Mouse (Mus musculus): ENCODE measurements around the gene Bdh2.

Bdh2 gene

DNA sequence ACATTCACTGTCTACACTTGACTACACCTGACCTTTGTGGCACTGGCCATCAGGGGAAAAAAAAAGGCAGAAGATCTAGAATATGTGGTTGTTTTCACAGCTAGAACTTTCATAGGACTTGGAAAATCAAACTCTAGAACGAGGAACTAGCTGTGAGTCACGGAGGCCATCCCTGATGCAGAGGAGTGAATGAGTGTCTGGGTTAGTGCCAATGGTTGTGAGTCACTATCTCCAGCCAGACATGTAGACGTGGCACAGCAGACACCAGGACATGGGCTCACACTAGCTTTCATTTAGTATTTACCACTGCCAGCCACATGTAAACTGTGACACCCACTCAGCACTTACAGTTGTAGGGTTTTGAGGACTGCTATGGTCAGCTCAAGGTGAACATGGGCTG lies 17.5 kb downstream of the Bdh2 start:
- DNase-seq (ENCODE audit: low spot score in 2 of 2), result peak; percentile 44 to 53

DNA sequence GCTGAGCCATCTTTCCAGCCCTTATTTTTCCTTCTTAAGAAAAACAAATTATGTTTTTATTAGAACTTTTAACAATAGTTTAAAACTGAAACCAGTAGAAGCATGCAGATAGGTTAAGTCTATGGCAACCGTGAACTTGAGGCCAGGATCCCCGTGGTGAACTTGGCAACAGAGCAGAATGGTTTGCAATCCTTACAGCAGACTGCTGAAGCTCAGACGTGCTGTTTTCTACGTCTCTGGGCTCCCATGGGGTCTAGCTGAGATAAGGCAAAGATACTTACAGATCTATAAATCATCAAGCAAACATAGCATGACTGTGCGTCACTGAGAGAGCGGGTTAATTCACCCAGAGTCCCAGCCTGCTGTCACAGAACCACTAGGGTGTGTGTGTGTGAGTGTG lies 19.1 kb downstream of the Bdh2 start:
- DNase-seq (ENCODE audit: low spot score in 2 of 2), result no peak

DNA sequence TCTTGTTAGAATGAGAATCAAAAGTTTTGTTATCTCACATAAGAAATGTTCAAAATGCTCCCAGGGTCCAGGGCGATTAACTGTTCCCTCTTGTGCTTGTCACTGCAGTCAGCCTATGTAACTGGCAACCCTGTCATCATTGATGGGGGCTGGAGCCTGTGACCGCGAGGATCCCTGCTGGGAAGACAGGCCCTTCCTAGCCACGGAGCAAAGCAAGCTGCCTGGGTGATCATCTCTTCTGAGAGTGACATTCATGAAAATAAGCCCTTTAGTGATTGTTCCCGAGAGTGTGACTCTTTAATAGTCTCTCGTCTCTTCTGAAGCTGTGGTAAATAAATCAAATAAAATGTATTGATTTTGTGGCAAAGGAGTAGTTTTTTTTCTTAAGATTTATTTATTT lies 23.0 kb downstream of the Bdh2 start:
- no peak for DNase-seq (ENCODE audit: low spot score in 2 of 2)

DNA sequence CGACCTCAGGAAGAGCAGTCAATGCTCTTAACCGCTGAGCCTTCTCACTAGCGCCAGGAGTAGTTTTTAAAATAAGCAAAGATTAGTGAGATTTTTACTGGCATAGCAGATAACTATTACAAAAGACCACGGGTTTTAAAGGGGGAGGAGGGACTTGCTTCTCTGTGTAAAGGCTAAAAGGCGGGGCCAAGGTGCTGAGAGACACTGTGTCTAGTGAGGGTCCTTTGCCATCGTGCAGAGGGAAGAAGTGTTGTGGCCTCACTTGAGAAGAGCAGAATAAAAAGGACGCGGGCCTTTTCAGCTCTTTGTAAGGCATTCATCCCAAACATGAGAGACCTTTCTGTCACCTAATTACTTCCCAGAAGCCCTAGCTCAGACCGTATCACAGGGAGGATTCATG lies 23.5 kb downstream of the Bdh2 start:
- no peak for DNase-seq (ENCODE audit: low spot score in 2 of 2)

DNA sequence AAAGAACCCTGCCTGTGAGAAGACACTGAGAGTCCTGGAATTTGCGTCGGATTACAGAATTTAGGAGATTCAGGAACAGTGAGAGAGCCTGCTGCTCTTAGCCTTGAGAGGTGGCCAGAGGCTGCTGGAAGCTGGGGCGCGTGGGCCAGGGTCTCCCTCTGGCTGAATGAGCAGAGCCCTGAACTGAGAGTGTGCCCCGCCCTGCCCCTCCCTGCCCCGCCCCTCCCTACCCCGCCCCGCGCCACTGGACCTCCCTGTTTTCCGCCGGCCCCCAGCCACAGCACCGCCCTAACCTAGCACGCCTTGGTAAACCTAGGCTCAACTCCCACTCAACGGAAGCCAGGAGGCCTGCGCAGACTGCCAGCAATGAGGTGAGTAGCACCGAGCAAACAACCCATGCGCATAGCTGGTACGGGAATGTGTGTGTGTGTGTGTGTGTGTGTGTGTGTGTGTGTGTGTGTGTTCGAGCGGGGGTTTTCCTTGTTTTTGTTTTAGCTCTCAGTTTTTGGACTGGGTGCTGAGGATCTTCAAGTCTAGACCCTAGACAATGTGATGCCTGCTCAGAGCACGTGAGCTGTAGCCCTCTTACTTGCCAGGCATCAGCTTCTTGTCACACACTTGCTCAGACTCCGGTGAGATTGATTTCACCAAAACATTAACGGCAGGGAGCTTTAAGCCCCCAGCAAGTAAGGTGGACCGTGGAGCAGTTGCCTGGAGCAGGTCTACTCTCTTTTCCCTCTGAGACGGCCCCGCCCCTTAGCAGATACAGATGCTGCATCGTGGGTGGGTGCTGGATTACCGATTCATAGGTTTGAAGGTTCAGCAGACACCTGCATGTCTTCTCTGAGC lies 26.6 kb downstream of the Bdh2 start, which contains the start of gene Slc9b2:
Slc9b2 (plus strand) TSS at position 290 of the 849 bp plus-strand sequence.
- DNase-seq (ENCODE audit: low spot score in 2 of 2), result peak; percentile 34 to 37

DNA sequence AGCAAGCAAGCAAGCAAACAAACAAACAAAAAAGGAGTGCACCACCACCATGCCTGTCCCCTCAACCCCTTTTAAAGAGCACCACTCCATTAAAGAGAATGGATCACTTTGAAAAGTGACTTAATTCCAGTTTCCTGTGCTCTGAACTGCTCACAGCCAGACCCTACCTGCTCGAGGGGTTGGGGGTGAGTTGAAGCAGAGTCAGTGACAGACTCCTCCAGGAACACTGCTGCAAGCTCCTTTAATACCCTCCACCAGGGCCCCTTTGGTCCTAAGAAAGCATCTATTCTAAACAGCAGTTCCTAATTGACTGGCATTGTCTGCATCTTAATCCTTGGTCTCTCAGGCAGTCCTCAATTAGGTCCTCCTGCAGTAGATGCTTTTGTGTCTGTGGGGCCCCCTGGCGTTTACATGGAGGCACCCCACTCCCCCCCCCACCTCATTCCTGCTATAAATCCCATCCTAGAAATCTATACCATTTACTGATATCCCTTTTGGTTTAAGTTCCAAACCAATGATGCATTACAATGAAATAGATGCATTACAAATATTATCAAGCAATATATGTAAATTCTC lies 32.0 kb downstream of the Bdh2 start:
- DNase-seq (ENCODE audit: low spot score in 2 of 2), result no peak

DNA sequence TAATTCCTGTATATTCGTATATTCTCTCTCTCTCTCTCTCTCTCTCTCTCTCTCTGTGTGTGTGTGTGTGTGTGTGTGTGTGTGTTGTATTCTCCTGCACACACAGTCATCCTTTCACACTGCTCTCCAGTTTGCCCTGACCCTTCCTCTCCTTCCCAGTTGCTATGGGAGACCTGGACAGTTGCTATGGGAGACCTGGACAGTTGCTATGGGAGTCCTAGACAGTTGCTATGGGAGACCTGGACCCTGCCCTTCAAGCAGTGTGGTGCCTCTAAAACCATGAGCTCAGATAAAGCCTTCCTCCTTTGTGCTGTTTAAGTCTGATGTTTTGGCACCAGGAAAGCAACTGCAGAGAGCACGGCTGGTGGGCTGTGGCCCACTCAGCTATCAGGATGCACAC lies 32.7 kb downstream of the Bdh2 start:
- DNase-seq (ENCODE audit: low spot score in 2 of 2), result no peak

DNA sequence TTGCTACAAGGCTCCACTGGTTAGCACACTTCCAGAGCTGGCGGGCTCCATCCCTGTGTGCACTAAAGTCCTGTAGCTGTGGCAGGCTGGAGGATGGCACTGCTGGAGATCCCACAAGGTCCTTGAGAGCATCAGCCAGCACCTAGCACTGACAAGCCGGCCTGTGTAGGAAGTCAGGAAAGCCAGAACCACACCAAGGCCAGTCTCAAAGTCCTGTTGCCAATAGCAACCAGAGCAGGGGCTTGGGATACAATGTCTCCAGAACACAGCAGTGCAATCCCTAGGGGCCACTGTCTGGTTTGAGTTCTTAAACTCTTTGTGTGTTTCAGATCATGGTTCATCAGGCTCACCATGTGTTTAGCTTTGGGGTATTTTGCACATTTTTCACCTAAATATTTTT lies 33.8 kb downstream of the Bdh2 start:
- DNase-seq (ENCODE audit: low spot score in 2 of 2), result no peak

DNA sequence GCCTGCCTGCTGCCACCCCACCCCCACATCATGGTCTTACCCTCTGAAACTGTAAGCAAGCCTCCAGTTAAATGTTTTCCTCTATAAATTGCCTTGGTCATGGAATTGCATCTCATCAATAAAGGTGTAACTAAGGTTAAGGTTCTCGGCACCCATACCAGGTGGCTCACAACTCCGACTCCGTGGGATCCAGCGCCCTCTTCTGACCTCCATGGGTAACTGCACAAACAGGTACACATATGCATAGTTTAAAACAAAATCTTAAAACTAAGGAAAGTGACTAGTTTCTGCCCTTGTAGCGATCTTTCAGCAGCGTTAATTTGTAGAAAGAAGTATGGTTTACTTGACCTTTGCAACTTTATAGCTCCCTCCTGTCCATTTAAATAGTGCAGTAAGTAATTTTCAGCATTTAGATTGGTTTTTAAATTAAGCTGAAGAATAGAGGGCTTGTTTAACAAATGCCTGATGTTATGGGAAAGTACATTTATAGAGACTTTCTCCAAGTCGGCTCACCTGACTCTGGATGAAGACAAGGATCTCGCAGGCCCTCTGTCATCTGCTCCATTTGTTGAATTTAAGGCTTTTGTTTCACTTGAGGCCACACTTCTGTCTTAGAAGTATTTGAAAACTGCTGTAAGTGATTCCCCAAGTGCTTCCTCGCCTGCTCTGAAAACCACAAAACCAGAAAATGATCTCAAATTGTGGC lies 34.9 kb downstream of the Bdh2 start:
- DNase-seq (ENCODE audit: low spot score in 2 of 2), result no peak

DNA sequence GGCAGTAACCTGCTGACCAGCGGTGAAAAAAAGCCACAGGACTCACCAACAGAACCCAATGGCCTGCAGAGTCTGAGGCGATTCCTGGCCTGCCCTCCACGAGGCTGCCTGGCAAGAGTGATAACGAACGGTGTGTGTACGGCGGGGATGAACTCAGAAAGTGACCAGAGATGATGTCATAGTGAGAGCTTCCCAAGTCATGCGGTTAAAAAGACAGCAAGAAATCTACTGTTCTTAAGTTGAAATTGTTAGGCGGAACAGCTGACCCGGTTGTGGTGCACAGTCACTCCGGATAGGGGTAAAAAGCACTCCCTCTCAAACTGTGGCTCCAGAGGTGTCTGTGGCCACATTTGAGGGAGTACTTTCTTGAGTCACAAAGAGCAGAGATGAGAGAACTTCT lies 37.3 kb downstream of the Bdh2 start:
- no peak for DNase-seq (ENCODE audit: low spot score in 2 of 2)

DNA sequence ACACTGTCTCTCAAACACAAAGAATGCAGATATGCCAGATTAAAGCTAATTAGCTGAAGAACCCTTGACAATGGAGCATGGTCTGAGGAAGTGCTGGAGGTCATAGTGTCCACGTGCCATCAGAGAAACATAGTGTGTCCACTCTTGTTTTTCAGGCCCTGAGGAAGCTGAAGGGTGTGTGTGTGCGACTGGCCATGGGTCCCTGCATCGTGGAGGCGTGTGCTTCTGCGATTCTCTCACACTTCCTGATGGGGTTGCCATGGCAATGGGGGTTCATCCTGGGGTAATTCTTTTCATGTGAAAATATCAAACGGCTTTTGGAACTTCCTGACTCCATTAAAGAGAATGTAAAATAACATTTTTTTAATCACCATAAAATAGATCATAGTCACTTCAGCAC lies 43.3 kb downstream of the Bdh2 start:
- peak in 1 of 2 experiments; percentile 6 for DNase-seq (ENCODE audit: low spot score in 2 of 2)

DNA sequence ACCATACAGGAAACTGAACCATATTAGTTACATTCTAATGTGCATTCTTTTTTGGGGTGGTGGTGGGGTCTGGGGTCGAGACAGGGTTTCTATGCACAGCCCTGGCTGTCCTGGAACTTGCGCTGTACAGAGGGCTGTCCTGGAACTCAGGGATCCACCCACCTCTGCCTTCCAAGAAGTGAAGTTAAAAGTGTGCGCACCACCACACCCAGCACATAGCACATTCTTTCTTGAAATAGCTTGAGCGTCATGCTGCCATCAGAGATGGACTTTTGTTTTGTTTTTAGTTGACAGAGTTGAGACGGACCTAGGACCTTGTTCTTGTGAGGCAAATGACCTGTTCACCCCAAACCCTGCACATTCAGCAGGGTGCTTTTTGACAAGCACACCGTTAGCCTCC lies 46.2 kb downstream of the Bdh2 start:
- DNase-seq (ENCODE audit: low spot score in 2 of 2), result no peak

DNA sequence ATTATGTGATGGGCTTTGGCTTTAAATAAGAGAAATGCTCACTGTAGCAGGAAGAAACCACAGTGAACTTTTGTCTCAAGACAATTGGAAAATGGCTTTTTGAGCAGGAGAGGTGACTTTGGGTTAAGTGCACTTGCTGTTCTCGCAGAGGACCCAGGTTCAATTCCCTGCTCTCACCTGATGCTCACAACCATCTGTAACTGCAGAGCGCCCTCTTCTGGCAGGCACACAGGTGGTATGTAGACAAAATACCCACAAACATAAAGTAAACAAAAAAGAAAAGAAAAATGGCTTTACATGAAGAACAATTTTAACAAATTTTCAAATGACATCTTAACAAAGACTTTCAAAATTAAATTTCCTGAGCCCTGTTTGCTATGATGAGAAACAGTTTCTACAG lies 46.6 kb downstream of the Bdh2 start:
- no peak for DNase-seq (ENCODE audit: low spot score in 2 of 2)

DNA sequence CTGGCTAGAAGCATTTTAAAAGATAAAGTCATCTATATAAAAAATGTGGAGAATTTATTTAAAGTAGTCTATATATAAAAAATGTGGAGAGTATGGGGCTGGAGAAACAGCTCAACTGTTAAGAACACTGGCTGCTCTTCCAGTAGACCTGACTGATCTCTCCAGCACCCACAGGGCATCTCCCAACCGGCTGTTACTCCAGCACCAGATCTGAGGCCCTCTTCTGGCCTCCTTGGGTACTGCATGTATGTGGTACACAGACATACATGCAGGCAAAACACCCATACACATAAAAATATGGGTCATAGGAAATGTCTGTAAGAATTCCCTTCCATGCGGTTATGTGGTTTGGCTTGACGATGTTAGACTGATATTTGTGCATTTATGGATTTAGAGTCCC lies 47.5 kb downstream of the Bdh2 start:
- peak; percentile 17 for DNase-seq (ENCODE audit: low spot score in 2 of 2)

DNA sequence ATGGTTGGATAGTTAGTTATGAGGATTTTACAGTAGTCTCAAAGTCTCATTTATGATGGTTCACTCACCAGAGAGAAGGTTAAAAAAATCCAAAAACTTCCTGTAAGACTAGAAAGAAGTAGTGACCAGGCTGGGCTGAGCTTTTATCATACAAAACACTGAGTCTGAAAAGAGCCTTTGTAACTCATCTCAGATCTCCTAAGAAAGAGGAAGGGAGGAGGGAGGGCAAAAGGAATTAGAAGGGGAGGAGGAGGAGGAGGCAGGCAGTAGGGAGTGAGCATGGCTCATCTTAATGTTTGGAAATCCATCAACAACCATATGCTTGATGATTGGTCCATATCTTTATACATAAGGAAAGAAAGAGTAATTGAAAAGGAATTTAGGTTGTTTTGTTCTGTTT lies 51.7 kb downstream of the Bdh2 start:
- no peak for DNase-seq (ENCODE audit: low spot score in 2 of 2)

DNA sequence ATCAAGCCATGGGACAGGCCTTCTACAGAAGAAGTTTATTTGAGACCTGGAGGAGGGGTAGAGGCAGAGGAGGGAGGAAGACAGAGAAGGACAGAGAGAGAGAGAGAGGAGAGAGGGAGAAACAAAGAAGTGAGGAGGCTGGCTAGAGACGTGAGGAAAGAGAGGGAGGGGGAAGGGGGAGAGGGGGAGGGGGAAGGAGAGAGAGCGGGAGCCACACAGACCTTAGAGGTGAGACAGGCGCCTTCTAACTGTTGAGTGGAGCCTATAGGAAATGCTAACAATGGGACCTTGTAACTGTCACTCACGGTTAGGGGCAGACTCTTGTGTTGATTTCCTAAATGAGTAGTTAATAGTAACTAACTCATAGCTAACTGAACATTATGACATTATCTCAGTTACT lies 52.7 kb downstream of the Bdh2 start:
- no peak for DNase-seq (ENCODE audit: low spot score in 2 of 2)

DNA sequence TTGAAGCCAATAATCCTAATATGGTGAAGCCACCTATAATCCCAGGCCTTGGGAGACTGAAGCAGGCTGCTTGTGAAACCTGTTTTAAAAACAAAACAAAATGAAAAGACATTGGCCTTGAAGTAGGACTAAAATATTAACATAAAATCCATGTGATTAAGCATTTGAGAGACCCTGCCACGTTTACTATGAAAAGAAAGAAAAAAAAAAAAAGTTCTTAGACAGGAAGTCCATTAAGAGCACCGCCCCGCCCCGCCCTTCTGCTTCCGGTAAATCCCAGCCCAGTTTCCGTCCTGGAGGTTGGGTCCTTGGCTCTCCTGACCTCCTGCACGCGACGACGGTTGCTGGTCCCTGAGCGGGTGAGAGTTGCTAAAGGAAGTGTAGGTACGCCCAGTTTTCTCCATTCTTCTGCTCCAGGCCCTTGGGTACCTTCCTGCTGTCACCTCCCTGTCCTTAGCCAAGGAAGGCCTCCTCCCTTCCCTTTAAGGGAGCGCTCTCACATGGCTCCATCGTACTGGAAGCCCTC lies 66.8 kb downstream of the Bdh2 start, which contains the start of gene Slc9b1:
Slc9b1 (plus strand) TSS at position 291 of the 526 bp plus-strand sequence.
- no peak for DNase-seq (ENCODE audit: low spot score in 2 of 2)

DNA sequence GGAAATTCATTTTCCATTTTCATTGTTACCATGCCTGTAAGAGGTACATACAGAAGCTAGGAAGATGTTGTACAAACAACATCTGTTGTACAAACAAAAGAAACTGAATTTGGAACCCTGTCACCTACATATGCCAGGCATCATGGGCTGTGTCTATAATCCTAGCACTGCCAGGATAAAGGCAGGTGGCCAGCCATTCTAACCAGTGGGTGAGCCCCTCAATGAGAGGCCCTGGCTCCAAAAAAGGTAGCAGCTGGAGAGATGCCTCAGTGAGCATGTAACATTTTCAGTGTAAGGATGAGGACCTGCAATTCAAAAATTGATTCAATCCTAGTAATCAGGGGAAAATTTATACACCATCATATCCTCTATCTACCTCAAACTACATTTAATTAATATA lies 68.0 kb downstream of the Bdh2 start:
- no peak for DNase-seq (ENCODE audit: low spot score in 2 of 2)

DNA sequence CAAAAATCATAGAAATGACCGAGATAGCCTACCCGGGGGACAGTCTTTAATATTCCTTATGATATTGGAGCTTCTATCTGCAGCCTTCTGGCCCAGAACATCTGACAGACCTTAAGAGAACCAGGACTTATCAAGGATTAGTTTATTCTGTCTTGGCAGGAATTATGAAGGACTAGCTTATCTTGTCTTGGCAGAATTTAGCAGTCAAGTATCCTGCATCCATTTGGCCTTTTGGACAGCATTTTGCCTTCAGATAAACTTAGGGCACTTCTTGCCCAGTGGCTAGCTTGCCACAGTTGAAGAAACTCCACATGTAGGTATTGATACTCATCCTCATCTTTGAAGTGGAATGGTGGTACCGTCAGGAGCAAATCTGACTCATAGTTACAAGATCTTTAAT lies 70.8 kb downstream of the Bdh2 start:
- DNase-seq (ENCODE audit: low spot score in 2 of 2), result no peak
